Mouse (Mus musculus) B cell, adult 2 months (primary cell): ENCODE data around the gene Cux2.

Experiments
- DNase-seq, 2 experiments: peaks; one replicate each; pipeline ENCODE4 v3.0.0; 2022

Cux2 gene

GRCm38 (mm10) chr5:122015149-122015548 lies 34.8 kb downstream of the Cux2 start:
- DNase-seq: no peak

- DNase-seq: no peak
Observed at GRCm38 (mm10) chr5:122014671-122015070, 35.2 kb downstream of the Cux2 start.

- no peak for DNase-seq
Observed at GRCm38 (mm10) chr5:122011289-122011688, 38.6 kb downstream of the Cux2 start.

- no peak for DNase-seq
Observed at GRCm38 (mm10) chr5:122007946-122008441, 41.9 kb downstream of the Cux2 start.

- no peak for DNase-seq
Observed at GRCm38 (mm10) chr5:122003460-122003859, 46.4 kb downstream of the Cux2 start.

- no peak for DNase-seq
Observed at GRCm38 (mm10) chr5:122002148-122002547, 47.8 kb downstream of the Cux2 start.

- no peak for DNase-seq
Observed at GRCm38 (mm10) chr5:122001311-122001710, 48.6 kb downstream of the Cux2 start.

- DNase-seq: no peak
Observed at GRCm38 (mm10) chr5:122000381-122000780, 49.5 kb downstream of the Cux2 start.

- DNase-seq: peak; percentile 69 to 71
Observed at GRCm38 (mm10) chr5:121998981-121999795, 50.7 kb downstream of the Cux2 start.

- no peak for DNase-seq
Observed at GRCm38 (mm10) chr5:121998281-121998680, 51.6 kb downstream of the Cux2 start.

- no peak for DNase-seq
Observed at GRCm38 (mm10) chr5:121996701-121997100, 53.2 kb downstream of the Cux2 start.

GRCm38 (mm10) chr5:121994808-121995207 lies 55.1 kb downstream of the Cux2 start:
- DNase-seq: no peak

- DNase-seq: no peak
Observed at GRCm38 (mm10) chr5:121991914-121992313, 58.0 kb downstream of the Cux2 start.

GRCm38 (mm10) chr5:121985855-121986254 lies 64.0 kb downstream of the Cux2 start:
- DNase-seq: no peak

GRCm38 (mm10) chr5:121981650-121982131 lies 68.2 kb downstream of the Cux2 start:
- no peak for DNase-seq

GRCm38 (mm10) chr5:121976331-121976730 lies 73.6 kb downstream of the Cux2 start:
- no peak for DNase-seq

GRCm38 (mm10) chr5:121973541-121973940 lies 76.4 kb downstream of the Cux2 start:
- DNase-seq: no peak

GRCm38 (mm10) chr5:121972680-121973192 lies 77.2 kb downstream of the Cux2 start:
- no peak for DNase-seq

- no peak for DNase-seq
Observed at GRCm38 (mm10) chr5:121968999-121969398, 80.9 kb downstream of the Cux2 start.

GRCm38 (mm10) chr5:121968416-121968815 lies 81.5 kb downstream of the Cux2 start:
- no peak for DNase-seq

GRCm38 (mm10) chr5:121967520-121967919 lies 82.4 kb downstream of the Cux2 start:
- DNase-seq: no peak

GRCm38 (mm10) chr5:121966940-121967339 lies 83.0 kb downstream of the Cux2 start:
- no peak for DNase-seq

- DNase-seq: no peak
Observed at GRCm38 (mm10) chr5:121962974-121963373, 86.9 kb downstream of the Cux2 start.

GRCm38 (mm10) chr5:121962359-121962758 lies 87.5 kb downstream of the Cux2 start:
- no peak for DNase-seq
